Mouse (Mus musculus) brain, embryonic 14.5 days (tissue): ENCODE data around the gene Cpm. TPM values are rescaled to one million over a fixed set of nuclear protein-coding genes. Genes with fewer than 3 reads are reported as not detected.

Experiments
- DNase-seq: peaks from one replicate; pipeline ENCODE4 v3.0.0-alpha.2; 2011; ENCODE audit warnings: low read depth
- CTCF ChIP-seq: fragments of 200-500 bp; IDR thresholded peaks from 2 replicates; pipeline ENCODE4 v1.5.1; 2012; ENCODE audit warnings: inconsistent platforms, mild to moderate bottlenecking, moderate library complexity, borderline replicate concordance; ENCODE audit not compliant: insufficient read depth, insufficient read length; ENCODE audit errors: extremely low read depth
- POLR2A ChIP-seq: fragments of 200-500 bp; IDR thresholded peaks from 2 replicates; pipeline ENCODE4 v1.6.1; 2012; ENCODE audit warnings: mild to moderate bottlenecking, inconsistent platforms, borderline replicate concordance; ENCODE audit not compliant: poor library complexity, insufficient read depth, insufficient read length, severe bottlenecking; ENCODE audit errors: extremely low read depth
- polyA plus RNA-seq: library from polyadenylated mRNA; depleted of rRNA; stranded (reverse); fragments of >200 nt; gene quantifications from 2 replicates; pipeline ENCODE4 v1.2.3, GENCODE M21; 2012

Gene Cpm
- polyA plus RNA-seq, 1 experiment, result 3.7 TPM

DNA sequence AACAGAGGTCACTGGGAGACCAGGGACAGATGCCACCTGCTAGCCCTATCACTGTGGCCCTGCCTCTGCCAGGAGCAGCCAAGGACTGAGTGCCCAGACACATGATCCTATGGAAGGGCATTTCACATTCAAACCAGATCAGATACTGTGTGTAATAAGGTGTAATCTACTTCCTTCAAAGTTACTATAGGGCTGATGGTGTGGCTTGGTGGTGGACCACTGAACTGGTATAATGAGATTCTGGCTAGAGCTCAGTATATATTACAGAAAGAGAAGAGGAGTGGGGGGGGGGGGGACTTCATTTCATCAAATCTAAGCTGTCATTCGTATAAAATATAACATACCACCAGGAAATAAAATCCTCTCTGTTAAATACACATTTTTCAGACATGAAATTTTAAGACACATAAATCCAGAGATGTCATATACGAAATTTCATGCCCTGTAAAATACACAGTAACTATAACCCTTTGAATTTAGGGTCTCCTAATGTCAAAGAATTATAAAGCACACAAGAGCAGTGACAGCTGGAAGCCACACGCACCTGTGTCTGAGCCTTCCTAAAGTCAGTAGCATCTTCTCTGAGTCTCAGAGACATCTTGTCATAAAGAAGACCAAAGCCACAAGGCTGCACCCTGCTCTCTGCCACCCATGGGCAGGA, 45.2 kb downstream of the Cpm start:
- TF ChIP-seq CTCF (no peak), POLR2A (no peak)

DNA sequence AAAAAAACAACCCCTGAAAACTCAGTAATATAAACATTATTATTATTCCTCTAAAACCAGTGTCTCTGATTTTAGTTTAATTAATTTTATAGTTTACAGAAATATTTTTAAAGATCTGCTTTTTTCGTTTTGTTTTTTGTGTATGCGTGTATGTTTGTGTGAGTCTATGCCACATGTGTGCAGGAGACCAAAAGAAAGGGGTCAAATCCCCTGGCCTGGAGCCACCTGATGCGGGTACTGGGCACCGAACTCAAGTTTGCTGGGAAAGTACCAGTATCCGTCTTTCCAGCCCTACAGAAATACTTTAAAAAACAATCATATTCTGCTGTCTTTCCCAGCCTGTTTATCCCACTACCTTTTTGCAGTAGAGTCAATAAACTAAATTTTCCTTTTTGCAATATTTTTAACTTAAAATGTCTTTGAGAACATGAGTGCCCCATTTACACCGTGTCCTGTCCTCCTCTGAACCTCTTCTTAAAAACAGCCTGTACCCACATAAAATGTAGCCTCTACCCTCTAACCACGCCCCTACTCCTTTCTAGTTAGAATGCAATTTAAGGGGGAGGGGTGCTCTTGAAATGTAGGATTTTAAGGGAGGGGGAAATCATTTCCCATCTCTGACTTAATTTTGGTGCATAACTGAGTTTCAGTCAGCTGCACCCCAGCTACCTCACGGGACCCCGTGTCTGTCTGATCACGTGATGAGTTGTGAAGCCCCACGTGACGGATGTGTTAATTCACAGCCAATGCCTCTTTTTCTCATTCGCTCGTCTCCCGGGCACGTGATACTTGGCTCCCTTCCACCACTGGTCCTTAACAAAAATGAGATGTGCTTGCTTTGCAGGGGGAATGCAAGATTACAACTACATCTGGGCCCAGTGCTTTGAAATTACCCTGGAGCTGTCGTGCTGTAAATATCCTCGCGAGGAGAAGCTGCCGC, 46.1 kb downstream of the Cpm start:
- peak; percentile 98 for DNase-seq
- TF ChIP-seq POLR2A, result no peak
- no peak for TF ChIP-seq CTCF

More for the DNA sequence above, 45.2 kb downstream of the Cpm start:
- DNase-seq, result no peak

DNA sequence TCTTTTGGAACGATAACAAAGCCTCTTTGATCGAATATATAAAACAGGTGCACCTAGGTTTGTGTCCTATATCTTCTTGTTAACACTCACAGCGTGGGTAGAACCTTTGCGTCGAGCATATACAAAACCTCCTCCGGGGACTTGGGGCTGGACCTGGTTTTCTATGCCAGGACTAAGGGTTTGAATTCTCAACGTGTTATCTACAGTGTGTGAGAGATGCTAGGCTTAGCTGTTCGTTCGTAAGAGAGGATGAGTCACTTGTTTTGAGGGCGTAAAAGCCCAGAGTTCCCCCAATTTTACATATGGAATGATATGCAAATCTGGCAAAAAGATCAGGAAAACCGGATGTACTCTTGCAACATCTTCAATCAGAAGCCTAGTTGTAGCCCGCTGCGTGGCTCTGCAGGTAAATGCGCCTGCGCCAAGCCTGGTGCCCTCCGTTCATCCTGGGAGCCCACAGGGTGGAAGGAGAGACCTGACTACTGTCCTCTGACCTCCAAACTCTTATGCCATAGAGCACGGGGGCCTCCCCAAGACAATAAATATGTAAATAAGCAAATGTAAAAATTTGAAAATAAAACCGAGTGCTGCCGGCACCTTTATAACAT, 46.8 kb downstream of the Cpm start:
- TF ChIP-seq POLR2A (no peak), CTCF (no peak)
- peak; percentile 79 for DNase-seq

DNA sequence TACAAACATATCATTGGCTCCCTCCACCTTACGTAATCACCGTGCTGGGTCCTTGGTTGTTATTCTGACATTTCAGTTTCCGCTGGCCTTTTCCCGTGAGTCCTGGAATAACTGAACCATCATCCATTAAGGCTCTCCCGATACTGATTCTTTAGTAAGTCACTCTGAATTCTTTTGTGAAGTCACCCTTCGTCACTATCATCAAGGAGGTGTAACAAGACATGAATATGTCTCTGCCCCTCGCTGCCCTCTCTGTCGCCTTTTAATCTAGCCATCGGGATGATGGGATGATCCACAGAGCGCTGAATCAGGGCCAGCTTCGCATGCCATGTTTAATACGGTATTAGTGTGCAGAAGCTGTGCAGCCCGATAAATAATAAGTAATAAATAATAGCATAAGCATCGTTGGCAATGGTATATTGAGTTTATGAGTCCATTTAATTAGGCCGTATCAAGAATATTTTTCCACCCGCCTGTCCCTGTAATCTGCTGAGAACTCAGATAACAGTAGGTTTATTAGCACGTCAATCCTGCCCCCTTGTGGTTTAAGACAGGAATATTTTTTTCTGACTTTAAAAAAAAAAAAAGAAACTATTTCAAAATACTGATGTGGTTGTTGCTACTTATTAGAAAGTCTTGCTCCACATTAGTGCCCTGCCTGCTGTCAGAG, 47.5 kb downstream of the Cpm start:
- TF ChIP-seq POLR2A (no peak), CTCF (peak; percentile 26; the same call in 1 of the 2 replicates)
- DNase-seq, result peak; percentile 88

DNA sequence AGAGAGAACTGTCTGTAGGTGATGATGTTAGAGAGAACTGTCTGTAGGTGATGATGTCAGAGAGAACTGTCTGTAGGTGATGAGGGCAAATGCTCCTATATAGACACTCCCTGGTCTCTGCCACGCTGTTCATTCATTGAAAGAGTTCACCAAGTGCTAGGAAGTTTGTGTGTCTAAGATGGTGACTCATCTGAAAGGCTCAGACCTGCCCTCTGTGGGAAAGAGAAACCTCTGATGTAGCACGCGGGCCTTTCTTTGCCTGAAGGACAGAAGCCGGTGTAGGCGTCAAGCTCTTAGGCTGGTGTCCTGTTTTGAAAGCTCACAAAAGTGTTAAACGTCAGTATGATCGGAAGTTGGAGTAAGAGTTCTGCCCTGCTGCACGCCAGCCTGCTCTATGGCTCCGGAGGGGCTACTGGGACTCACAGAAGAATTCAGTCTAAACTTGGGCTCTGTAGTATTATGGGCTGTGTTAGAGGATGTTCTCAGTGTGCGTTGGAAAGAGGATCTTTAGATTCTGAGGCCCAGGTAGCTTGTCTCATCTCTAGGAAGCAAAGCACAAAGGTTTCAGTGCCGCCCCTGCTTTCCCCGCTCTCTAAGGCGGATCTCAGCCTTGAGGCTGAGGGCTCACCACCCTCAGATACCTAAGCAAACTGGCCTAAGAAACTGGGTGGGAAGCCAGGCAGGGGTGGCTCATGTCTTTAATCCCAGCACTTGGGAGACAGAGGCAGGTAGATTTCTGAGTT, 48.4 kb downstream of the Cpm start:
- DNase-seq, result no peak
- TF ChIP-seq POLR2A, result no peak
- no peak for TF ChIP-seq CTCF

DNA sequence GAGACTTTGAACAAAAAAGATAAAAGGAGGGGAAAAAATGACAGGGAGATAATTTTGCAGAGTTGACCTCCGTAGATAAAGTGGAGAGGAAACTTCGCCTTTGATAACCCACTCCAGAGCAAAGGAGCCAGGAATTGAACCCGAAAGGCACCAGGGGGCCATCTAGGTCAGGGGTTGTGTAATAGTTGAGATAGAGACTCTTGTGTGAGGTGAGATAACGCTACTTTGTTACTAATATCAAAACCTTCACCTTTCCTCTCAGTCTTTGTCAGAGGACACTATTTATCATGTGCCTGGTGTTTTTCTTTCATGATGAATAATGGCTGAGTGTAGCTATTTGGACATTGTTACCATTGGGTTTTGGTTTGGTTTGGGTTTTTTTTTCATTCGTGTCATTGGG, 49.1 kb downstream of the Cpm start:
- DNase-seq, result no peak
- TF ChIP-seq CTCF (no peak), POLR2A (no peak)

DNA sequence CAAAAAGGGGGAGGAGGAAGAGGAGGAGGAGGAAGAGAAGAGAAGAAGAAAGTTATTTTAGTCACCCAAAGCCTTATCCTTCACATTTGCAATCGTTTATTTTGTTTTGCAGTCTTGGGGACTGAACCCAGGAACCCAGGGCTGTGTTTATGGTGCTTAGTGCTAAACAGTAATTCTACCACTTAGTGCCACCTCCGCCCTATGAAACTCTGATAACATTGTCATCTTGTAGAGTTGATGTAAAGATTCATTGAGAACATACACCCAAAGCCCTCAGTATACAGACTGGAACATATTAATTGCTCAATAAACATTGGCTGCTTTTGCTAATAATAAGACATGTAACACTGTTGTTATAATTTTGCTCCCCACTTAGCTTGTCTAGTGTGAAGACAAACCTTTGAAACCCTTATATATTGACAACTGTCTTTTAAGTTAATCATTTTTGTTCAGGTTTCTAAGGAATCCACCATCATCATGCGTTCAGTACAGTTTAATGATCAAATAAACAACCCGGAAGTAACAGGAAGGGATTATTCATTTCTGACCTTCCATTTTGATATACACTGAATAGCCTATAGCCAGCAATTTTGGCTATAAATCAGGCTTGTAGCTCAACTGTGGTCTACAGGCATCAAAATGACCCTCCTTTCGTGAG, 49.9 kb downstream of the Cpm start:
- TF ChIP-seq CTCF (no peak), POLR2A (no peak)

DNA sequence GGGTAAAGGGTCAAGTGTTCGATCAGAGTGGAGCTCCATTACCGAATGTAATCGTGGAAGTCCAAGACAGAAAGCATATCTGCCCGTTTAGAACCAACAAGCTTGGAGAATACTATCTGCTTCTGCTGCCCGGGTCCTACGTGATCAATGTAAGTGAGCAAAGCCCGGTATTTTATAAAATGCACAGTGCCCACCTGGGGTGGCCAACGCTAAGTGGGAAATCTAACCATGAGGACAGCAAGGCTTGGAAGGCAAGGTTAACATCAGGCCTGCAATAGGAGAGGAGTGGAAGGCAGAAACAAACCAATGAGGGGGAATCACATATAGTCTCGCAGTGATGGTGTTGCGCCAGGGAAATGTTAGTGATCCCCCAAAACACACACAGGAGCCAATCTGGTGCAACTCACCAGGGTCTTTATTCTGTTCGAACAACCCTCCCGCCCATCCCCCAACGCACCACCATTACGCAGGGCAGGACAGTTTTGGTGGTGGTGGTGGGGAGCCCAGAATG, 50.7 kb downstream of the Cpm start:
- TF ChIP-seq POLR2A (no peak), CTCF (no peak)
- no peak for DNase-seq

More for the DNA sequence above, 49.9 kb downstream of the Cpm start:
- no peak for DNase-seq

DNA sequence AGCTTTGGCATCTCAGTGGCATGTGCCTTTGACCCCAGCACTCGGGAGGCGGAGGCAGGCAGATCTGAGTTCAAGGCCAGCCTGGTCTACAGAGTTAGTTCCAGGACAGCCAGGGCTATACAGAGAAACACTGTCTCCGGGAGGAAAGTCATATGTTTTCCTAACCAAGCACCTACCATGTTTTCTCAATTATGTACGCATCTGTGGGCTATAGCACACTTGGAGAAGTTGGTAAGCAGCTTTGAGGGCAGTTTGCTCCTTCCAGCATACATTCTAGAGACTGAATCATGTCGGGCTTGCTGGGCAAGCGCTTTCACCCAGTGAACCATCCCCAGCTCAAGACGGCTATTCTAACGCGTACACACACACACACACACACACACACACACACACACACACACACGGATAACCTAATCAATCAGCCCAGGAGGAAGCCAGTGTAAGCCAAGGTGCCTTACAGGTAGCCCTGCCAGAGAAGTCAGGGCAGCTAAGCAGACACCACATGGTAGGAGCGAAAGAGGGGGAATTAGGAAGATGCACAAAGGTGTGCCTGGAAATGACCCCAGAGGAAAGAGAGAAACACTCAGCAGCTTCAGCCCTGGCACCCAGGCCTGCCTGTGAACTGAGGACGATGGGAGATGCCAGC, 51.7 kb downstream of the Cpm start:
- no peak for DNase-seq
- no peak for TF ChIP-seq CTCF
- no peak for TF ChIP-seq POLR2A

DNA sequence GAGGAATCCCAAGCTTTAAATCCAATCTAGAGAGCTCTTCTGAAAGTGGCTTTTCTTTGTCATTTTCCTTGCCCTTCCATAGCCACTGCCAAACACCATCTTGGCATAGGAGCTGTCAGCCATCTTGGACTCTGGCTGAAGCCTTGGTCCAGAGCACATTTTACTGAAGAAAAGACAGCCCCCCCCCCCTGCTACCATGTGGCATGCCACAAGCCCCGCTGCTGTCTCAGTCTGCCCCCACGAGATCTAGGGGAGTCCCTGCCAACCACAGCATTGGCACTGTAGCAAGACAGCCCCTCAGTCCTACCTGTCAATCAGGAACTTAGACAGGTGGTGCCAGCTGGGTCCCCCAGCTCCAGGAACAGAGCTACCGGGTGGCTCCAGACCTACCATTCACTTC, 52.2 kb downstream of the Cpm start:
- TF ChIP-seq POLR2A (no peak), CTCF (no peak)
- peak; percentile 13 for DNase-seq
